Mouse (Mus musculus) limb, embryonic 10.5 days (tissue): Measurements from ENCODE around the gene Fcrlb. TPM values are rescaled to one million over a fixed set of nuclear protein-coding genes. Genes with fewer than 3 reads are reported as not detected.

Experiments used
- DNase-seq: peaks from one replicate; pipeline ENCODE4 v3.0.0-alpha.2; 2017; ENCODE audit warnings: low spot score
- H3K27ac ChIP-seq: fragments of 300-500 bp; sonication (generic); 2 replicates; pipeline ENCODE4 v1.5.1; 2016; ENCODE audit warnings: mild to moderate bottlenecking
- H3K27me3 ChIP-seq: fragments of 300-500 bp; sonication (generic); 2 replicates; pipeline ENCODE4 v1.6.1; 2016; ENCODE audit warnings: low read depth, mild to moderate bottlenecking; ENCODE audit not compliant: poor library complexity, severe bottlenecking
- H3K36me3 ChIP-seq: fragments of 300-500 bp; sonication (generic); 2 replicates; pipeline ENCODE4 v1.6.1; 2016; ENCODE audit warnings: mild to moderate bottlenecking, moderate library complexity
- H3K4me1 ChIP-seq: fragments of 300-500 bp; sonication (generic); 2 replicates; pipeline ENCODE4 v1.6.1; 2016
- H3K4me3 ChIP-seq: fragments of 300-500 bp; sonication (generic); 2 replicates; pipeline ENCODE4 v1.5.1; 2016; ENCODE audit warnings: mild to moderate bottlenecking, moderate library complexity
- H3K9me3 ChIP-seq: fragments of 300-500 bp; sonication (generic); replicated peaks from 2 replicates; pipeline ENCODE4 v1.6.1; 2016; ENCODE audit warnings: mild to moderate bottlenecking
- WGBS: fragments of 180-500 bp; shearing (Covaris S2); methylation state at CpG from one replicate; pipeline ENCODE4 v1.1.7; 2016; 5-methylcytosine and 5-hydroxymethylcytosine counted together
- polyA plus RNA-seq: library from polyadenylated mRNA; unstranded; fragments of >200 nt; fragmentation: Nextera tagmentation; extraction: Ambion mirVana; gene quantifications from 2 replicates; pipeline ENCODE4 v1.2.1, GENCODE M21; 2016

Fcrlb gene
- polyA plus RNA-seq, 1 experiment from 2014 or later, result not detected

GRCm38 (mm10) chr1:170876906-170877305 is 35.8 kb downstream of the Fcrlb start:
- Histone ChIP-seq H3K4me3 (no peak overlapping the region), H3K9me3 (no peaks in the 10 kb centered on the region), H3K36me3 (peaks cover 92% of the 10 kb centered on the region), H3K27me3 (no peaks in the 10 kb centered on the region), H3K27ac (no peak overlapping the region), H3K4me1 (no peaks in the 10 kb centered on the region)
- 98% methylated on average over 5 of the region's 5 CpGs for WGBS
- no peak for DNase-seq

- Histone ChIP-seq H3K4me1 (no peaks in the 10 kb centered on the region), H3K4me3 (no peak overlapping the region), H3K27ac (no peak overlapping the region), H3K9me3 (no peaks in the 10 kb centered on the region), H3K36me3 (peaks cover 88% of the 10 kb centered on the region), H3K27me3 (no peaks in the 10 kb centered on the region)
- DNase-seq, result no peak
- 79% methylated on average over 3 of the region's 3 CpGs for WGBS
These were observed 37.1 kb downstream of the Fcrlb start for GRCm38 (mm10) chr1:170875676-170876075.

- Histone ChIP-seq H3K27me3 (no peaks in the 10 kb centered on the region), H3K4me1 (peaks cover 3% of the 10 kb centered on the region), H3K36me3 (peaks cover 55% of the 10 kb centered on the region), H3K9me3 (no peaks in the 10 kb centered on the region), H3K4me3 (no peak overlapping the region), H3K27ac (no peak overlapping the region)
- DNase-seq, result no peak
- WGBS, result 95% methylated on average over 2 of the region's 2 CpGs
These were observed 40.8 kb downstream of the Fcrlb start for GRCm38 (mm10) chr1:170871961-170872360.

GRCm38 (mm10) chr1:170871402-170871801 is 41.3 kb downstream of the Fcrlb start:
- Histone ChIP-seq H3K36me3 (peaks cover 49% of the 10 kb centered on the region), H3K9me3 (no peaks in the 10 kb centered on the region), H3K4me3 (no peak overlapping the region), H3K4me1 (peaks cover 8% of the 10 kb centered on the region), H3K27ac (no peak overlapping the region), H3K27me3 (no peaks in the 10 kb centered on the region)
- WGBS, result 92% methylated on average over 6 of the region's 6 CpGs
- no peak for DNase-seq

GRCm38 (mm10) chr1:170868905-170869283 is 43.8 kb downstream of the Fcrlb start:
- Histone ChIP-seq H3K4me1 (peaks cover 8% of the 10 kb centered on the region), H3K36me3 (peaks cover 24% of the 10 kb centered on the region), H3K27me3 (no peaks in the 10 kb centered on the region), H3K9me3 (no peaks in the 10 kb centered on the region), H3K27ac (peak overlapping the region; percentile 79), H3K4me3 (peak overlapping the region; percentile 86)
- DNase-seq, result no peak
- 21% methylated on average over 14 of the region's 14 CpGs for WGBS

- no peaks in the 10 kb centered on the region for H3K9me3 ChIP-seq
- peak; percentile 83 for DNase-seq
- H3K27ac ChIP-seq, result peak overlapping the region; percentile 79
- WGBS, result under 1% methylated on average over 33 of the region's 33 CpGs
- peaks cover 19% of the 10 kb centered on the region for H3K36me3 ChIP-seq
- peak overlapping the region; percentile 86 for H3K4me3 ChIP-seq
- peaks cover 8% of the 10 kb centered on the region for H3K4me1 ChIP-seq
- H3K27me3 ChIP-seq, result no peaks in the 10 kb centered on the region
These were observed 44.4 kb downstream of the Fcrlb start for GRCm38 (mm10) chr1:170868107-170868904.

- Histone ChIP-seq H3K27me3 (no peaks in the 10 kb centered on the region), H3K4me3 (peak within 1 kb of the TSS; percentile 86), H3K27ac (peak within 1 kb of the TSS; percentile 79), H3K36me3 (peaks cover 16% of the 10 kb centered on the region), H3K4me1 (peaks cover 8% of the 10 kb centered on the region), H3K9me3 (no peaks in the 10 kb centered on the region)
- peak; percentile 96 for DNase-seq
- under 1% methylated on average over 25 of the region's 25 CpGs for WGBS
These were observed 45.0 kb downstream of the Fcrlb start, which contains the start of gene Atf6 for GRCm38 (mm10) chr1:170867691-170868105. Gene Atf6, minus strand, starts transcription at chr1:170867771.

- peak overlapping the region; percentile 86 for H3K4me3 ChIP-seq
- peaks cover 8% of the 10 kb centered on the region for H3K4me1 ChIP-seq
- no peaks in the 10 kb centered on the region for H3K27me3 ChIP-seq
- 3% methylated on average over 30 of the region's 30 CpGs for WGBS
- H3K27ac ChIP-seq, result peak overlapping the region; percentile 79
- no peaks in the 10 kb centered on the region for H3K9me3 ChIP-seq
- peak; percentile 37 for DNase-seq
- H3K36me3 ChIP-seq, result peaks cover 11% of the 10 kb centered on the region
These were observed 45.6 kb downstream of the Fcrlb start for GRCm38 (mm10) chr1:170866992-170867690.

- Histone ChIP-seq H3K9me3 (no peaks in the 10 kb centered on the region), H3K4me1 (peaks cover 8% of the 10 kb centered on the region), H3K27me3 (no peaks in the 10 kb centered on the region), H3K27ac (no peak overlapping the region), H3K4me3 (no peak overlapping the region), H3K36me3 (no peaks in the 10 kb centered on the region)
- 82% methylated on average over 5 of the region's 5 CpGs for WGBS
- DNase-seq, result no peak
These were observed 47.3 kb downstream of the Fcrlb start for GRCm38 (mm10) chr1:170865406-170865805.

GRCm38 (mm10) chr1:170864754-170865153 is 48.0 kb downstream of the Fcrlb start:
- H3K4me1 ChIP-seq, result peaks cover 8% of the 10 kb centered on the region
- H3K36me3 ChIP-seq, result no peaks in the 10 kb centered on the region
- H3K4me3 ChIP-seq, result no peak overlapping the region
- 88% methylated on average over 3 of the region's 3 CpGs for WGBS
- H3K27ac ChIP-seq, result no peak overlapping the region
- no peaks in the 10 kb centered on the region for H3K9me3 ChIP-seq
- H3K27me3 ChIP-seq, result no peaks in the 10 kb centered on the region
- DNase-seq, result no peak

GRCm38 (mm10) chr1:170864234-170864633 is 48.5 kb downstream of the Fcrlb start:
- H3K36me3 ChIP-seq, result no peaks in the 10 kb centered on the region
- H3K27me3 ChIP-seq, result no peaks in the 10 kb centered on the region
- no peak overlapping the region for H3K27ac ChIP-seq
- H3K4me3 ChIP-seq, result no peak overlapping the region
- peaks cover 8% of the 10 kb centered on the region for H3K4me1 ChIP-seq
- H3K9me3 ChIP-seq, result no peaks in the 10 kb centered on the region
- DNase-seq, result no peak

- H3K4me3 ChIP-seq, result no peak overlapping the region
- H3K9me3 ChIP-seq, result no peaks in the 10 kb centered on the region
- 77% methylated on average over 4 of the region's 4 CpGs for WGBS
- no peak for DNase-seq
- H3K4me1 ChIP-seq, result peaks cover 8% of the 10 kb centered on the region
- H3K27ac ChIP-seq, result no peak overlapping the region
- no peaks in the 10 kb centered on the region for H3K36me3 ChIP-seq
- H3K27me3 ChIP-seq, result no peaks in the 10 kb centered on the region
These were observed 49.7 kb downstream of the Fcrlb start for GRCm38 (mm10) chr1:170863033-170863432.

- Histone ChIP-seq H3K27me3 (no peaks in the 10 kb centered on the region), H3K9me3 (no peaks in the 10 kb centered on the region), H3K27ac (no peak overlapping the region), H3K4me1 (peaks cover 8% of the 10 kb centered on the region), H3K36me3 (no peaks in the 10 kb centered on the region), H3K4me3 (no peak overlapping the region)
- whole genome bisulfite sequencing, result 88% methylated on average over 3 of the region's 3 CpGs
- no peak for DNase-seq
These were observed 50.4 kb downstream of the Fcrlb start for GRCm38 (mm10) chr1:170862435-170862717.
